Mouse (Mus musculus) kidney, embryonic 14.5 days (tissue): ENCODE data around the gene 4921507P07Rik. TPM values are rescaled to one million over a fixed set of nuclear protein-coding genes. Genes with fewer than 3 reads are reported as not detected.
A peak's percentile ranks its signal among the peaks of the same experiment; 100 is the strongest.

ENCODE experiments used
- ATAC-seq: fragments of 200-750 bp; cut with Nextera tagmentation; 2 replicates; pipeline ENCODE4 v1.8.0; 2017; ENCODE audit warnings: moderate number of reproducible peaks, mild to moderate bottlenecking, moderate TSS enrichment, moderate library complexity; ENCODE audit not compliant: low FRiP score, low TSS enrichment
- H3K27ac ChIP-seq: fragments of 300-500 bp; sonication (generic); 2 replicates; pipeline ENCODE4 v1.5.1; 2014; ENCODE audit warnings: low read depth, mild to moderate bottlenecking, low read length, moderate library complexity, mixed read lengths
- H3K27me3 ChIP-seq: fragments of 300-500 bp; sonication (generic); 2 replicates; pipeline ENCODE4 v1.6.1; 2014; ENCODE audit warnings: mild to moderate bottlenecking, low read length; ENCODE audit not compliant: control insufficient read depth, insufficient read depth
- H3K36me3 ChIP-seq: fragments of 300-500 bp; sonication (generic); 2 replicates; pipeline ENCODE4 v1.6.1; 2014; ENCODE audit warnings: low read length, mixed read lengths; ENCODE audit not compliant: control insufficient read depth, insufficient read depth
- H3K4me1 ChIP-seq: fragments of 300-500 bp; sonication (generic); 2 replicates; pipeline ENCODE4 v1.6.1; 2014; ENCODE audit warnings: low read length, mixed read lengths; ENCODE audit not compliant: control insufficient read depth, insufficient read depth
- H3K4me2 ChIP-seq: fragments of 300-500 bp; sonication (generic); replicated peaks from 2 replicates; pipeline ENCODE4 v1.6.1; 2014; ENCODE audit warnings: low read depth, mild to moderate bottlenecking, low read length
- H3K4me3 ChIP-seq: fragments of 300-500 bp; sonication (generic); 2 replicates; pipeline ENCODE4 v1.5.1; 2014; ENCODE audit warnings: mild to moderate bottlenecking, low read length
- H3K9ac ChIP-seq: fragments of 300-500 bp; sonication (generic); 2 replicates; pipeline ENCODE4 v1.6.1; 2014; ENCODE audit warnings: low read depth, mild to moderate bottlenecking, low read length, moderate library complexity
- H3K9me3 ChIP-seq: fragments of 300-500 bp; sonication (generic); 2 replicates; pipeline ENCODE4 v1.6.1; 2016; ENCODE audit warnings: low read length; ENCODE audit not compliant: control insufficient read depth
- WGBS: fragments of 180-500 bp; shearing (Covaris S2); extraction: QIAGEN DNeasy Blood & Tissue Kit; methylation state at CpG from one replicate; pipeline ENCODE4 v1.1.7; 2014; 5-methylcytosine and 5-hydroxymethylcytosine counted together
- microRNA-seq: library from miRNA; unstranded; fragments of <30 nt; microRNA quantifications from one replicate; pipeline ENCODE4, GENCODE M21; 2016
- polyA plus RNA-seq: library from polyadenylated mRNA; unstranded; fragments of >200 nt; fragmentation: Nextera tagmentation; extraction: Ambion mirVana; gene quantifications from 2 replicates; pipeline ENCODE4 v1.2.1, GENCODE M21; 2014

The 4921507P07Rik gene
- polyA plus RNA-seq, 1 experiment from 2014 or later = 1.4 TPM

DNA sequence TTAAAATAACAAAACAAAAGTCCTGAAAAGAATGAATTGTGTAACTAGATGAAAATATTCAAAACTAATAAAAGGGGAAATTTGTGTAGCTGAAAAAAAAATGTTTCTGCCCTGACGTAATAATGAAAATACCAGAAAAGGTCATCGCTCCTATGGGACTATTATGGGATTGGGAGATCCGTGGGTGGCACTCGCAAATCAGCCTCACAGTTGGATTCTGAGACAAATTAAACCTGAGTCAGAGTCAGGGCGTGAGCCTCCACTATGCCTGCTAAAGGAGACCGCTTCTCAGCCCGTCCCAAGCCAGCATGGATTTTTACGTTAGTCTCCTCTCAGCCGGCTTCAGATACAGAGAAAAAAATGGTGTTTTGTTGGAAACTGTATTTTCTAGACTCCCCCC lies 69.0 kb downstream of the 4921507P07Rik start:
- H3K4me2 ChIP-seq = no peak overlapping the region
- no peaks in the 10 kb centered on the region for H3K27me3 ChIP-seq
- no peaks in the 10 kb centered on the region for H3K4me1 ChIP-seq
- H3K9ac ChIP-seq = no peak overlapping the region
- no peak for ATAC-seq
- H3K36me3 ChIP-seq = no peaks in the 10 kb centered on the region
- H3K4me3 ChIP-seq = no peak overlapping the region
- WGBS = 72% methylated on average over 9 of the region's 9 CpGs
- no peak overlapping the region for H3K27ac ChIP-seq
- H3K9me3 ChIP-seq = no peaks in the 10 kb centered on the region

DNA sequence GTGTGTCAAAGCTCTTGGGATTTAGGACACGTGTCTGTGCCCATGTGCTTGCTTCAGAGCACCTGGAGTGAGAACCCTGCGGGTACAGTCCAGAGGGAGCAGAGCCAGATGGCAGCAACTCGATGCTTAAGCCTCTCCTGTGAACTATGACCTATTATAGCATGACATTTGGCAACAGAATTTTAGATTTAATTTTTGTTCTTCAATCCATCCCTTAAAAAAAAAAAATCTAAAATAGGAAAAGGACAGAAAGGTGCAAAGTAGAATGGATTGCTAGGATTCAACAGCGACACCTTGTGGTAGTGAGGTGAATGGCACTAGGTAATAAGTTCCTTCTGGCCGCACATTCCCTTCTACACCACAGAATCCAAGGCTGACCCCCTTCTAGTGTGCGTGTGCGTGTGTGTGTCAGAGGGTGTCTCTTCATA lies 69.8 kb downstream of the 4921507P07Rik start:
- no peak overlapping the region for H3K9ac ChIP-seq
- H3K4me2 ChIP-seq = no peak overlapping the region
- no peaks in the 10 kb centered on the region for H3K4me1 ChIP-seq
- 33% methylated on average over 7 of the region's 7 CpGs for WGBS
- no peaks in the 10 kb centered on the region for H3K36me3 ChIP-seq
- no peaks in the 10 kb centered on the region for H3K9me3 ChIP-seq
- no peak overlapping the region for H3K27ac ChIP-seq
- H3K27me3 ChIP-seq = no peaks in the 10 kb centered on the region
- no peak overlapping the region for H3K4me3 ChIP-seq
- ATAC-seq = peak; percentile 53; the same call in 1 of the 2 replicates

DNA sequence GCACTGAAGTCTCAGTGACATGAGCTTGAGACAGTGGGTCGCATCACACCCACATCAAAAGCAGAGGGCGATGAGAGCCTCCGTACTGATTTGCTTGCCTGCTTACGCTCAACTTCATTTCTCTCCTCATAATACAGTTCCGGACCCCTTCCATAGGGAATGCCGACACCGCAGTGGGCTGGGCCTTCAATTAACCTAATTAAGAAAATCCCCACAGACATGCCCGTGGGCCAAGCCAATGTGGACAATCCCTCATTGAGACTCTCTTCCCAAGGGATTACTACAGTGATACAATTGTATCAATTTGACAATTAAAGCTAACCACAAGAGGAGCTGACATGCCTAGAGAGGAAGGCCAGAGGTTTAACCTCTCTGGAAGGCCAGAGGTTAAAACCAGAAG lies 70.6 kb downstream of the 4921507P07Rik start:
- no peak overlapping the region for H3K27ac ChIP-seq
- H3K4me1 ChIP-seq = no peaks in the 10 kb centered on the region
- ATAC-seq = no peak
- H3K36me3 ChIP-seq = no peaks in the 10 kb centered on the region
- WGBS = 77% methylated on average over 8 of the region's 8 CpGs
- H3K4me2 ChIP-seq = no peak overlapping the region
- no peak overlapping the region for H3K4me3 ChIP-seq
- H3K9ac ChIP-seq = no peak overlapping the region
- H3K27me3 ChIP-seq = no peaks in the 10 kb centered on the region
- H3K9me3 ChIP-seq = no peaks in the 10 kb centered on the region

DNA sequence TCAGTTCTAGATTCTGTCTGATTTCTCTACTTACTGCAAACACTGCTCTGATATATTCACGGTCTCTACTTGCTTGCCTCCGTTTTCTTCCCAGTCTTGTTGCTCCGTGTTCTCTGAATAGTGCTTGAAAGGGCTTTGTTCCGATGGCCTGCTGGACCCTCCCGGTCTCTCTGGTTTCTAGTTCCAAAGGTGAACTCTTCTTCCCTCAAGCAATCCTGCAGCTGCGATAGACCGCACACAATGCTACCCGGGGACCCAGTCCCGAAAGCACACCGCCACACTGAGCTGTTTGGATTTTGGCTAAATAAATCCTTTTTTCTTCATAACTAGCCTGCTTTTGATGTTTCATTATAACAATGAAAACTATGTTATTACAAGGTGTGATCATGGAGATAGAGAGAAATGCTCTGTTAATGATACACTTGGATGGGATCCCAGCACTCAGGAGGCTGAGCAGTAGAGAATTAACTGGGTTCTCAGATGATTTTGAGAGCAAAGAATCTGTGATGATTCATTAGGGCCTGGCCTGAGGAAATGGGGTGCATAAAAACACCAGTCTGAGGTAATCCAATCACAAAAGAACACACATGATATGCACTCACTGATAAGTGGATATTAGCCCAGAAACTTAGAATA lies 72.1 kb downstream of the 4921507P07Rik start:
- H3K4me2 ChIP-seq = no peak overlapping the region
- no peak for ATAC-seq
- no peaks in the 10 kb centered on the region for H3K36me3 ChIP-seq
- H3K4me3 ChIP-seq = no peak overlapping the region
- no peaks in the 10 kb centered on the region for H3K4me1 ChIP-seq
- H3K27me3 ChIP-seq = no peaks in the 10 kb centered on the region
- no peaks in the 10 kb centered on the region for H3K9me3 ChIP-seq
- H3K9ac ChIP-seq = no peak overlapping the region
- 84% methylated on average over 10 of the region's 10 CpGs for WGBS
- H3K27ac ChIP-seq = no peak overlapping the region

Small RNA genes lying within 50 kb of the gene (microRNA-seq; reads per million reads assigned to microRNA genes)
- gene Mir6371 = not detected

Other genes with a start within 250 kb of the 4921507P07Rik start
- gene Osbpl3, start 140.4 kb downstream of the 4921507P07Rik start, polyA plus RNA-seq = 11.4 and 17.0 TPM in 2 replicates
- gene Cycs, start 30.1 kb downstream of the 4921507P07Rik start, polyA plus RNA-seq = 79.5 and 97.6 TPM in 2 replicates
- 0.37 TPM in 1 of 2 replicates, not detected in the other for gene Npvf, start 57.8 kb upstream of the 4921507P07Rik start, polyA plus RNA-seq